Mouse (Mus musculus) forebrain, embryonic 11.5 days (tissue): ENCODE results near the gene Synm. TPM values are rescaled to one million over a fixed set of nuclear protein-coding genes. Genes with fewer than 3 reads are reported as not detected.

Experiments
- ATAC-seq: fragments of 200-750 bp; cut with Nextera tagmentation; replicated peaks from 2 replicates; pipeline ENCODE4 v1.8.0; 2017; ENCODE audit warnings: moderate TSS enrichment; ENCODE audit not compliant: low FRiP score
- DNase-seq: peaks from one replicate; pipeline ENCODE4 v3.0.0-alpha.2; 2017; ENCODE audit warnings: low spot score
- H3K27ac ChIP-seq: fragments of 300-500 bp; sonication (generic); 2 replicates; pipeline ENCODE4 v1.5.1; 2014; ENCODE audit warnings: low read depth, low read length
- H3K27me3 ChIP-seq: fragments of 300-500 bp; sonication (generic); 2 replicates; pipeline ENCODE4 v1.6.1; 2014; ENCODE audit warnings: mild to moderate bottlenecking, low read length, mixed read lengths; ENCODE audit not compliant: control insufficient read depth, insufficient read depth
- H3K36me3 ChIP-seq: fragments of 300-500 bp; sonication (generic); 2 replicates; pipeline ENCODE4 v1.6.1; 2014; ENCODE audit warnings: mild to moderate bottlenecking, low read length, moderate library complexity, mixed read lengths; ENCODE audit not compliant: control insufficient read depth, insufficient read depth
- H3K4me1 ChIP-seq: fragments of 300-500 bp; sonication (generic); replicated peaks from 2 replicates; pipeline ENCODE4 v1.6.1; 2014; ENCODE audit warnings: low read length, mixed read lengths; ENCODE audit not compliant: control insufficient read depth, insufficient read depth
- H3K4me2 ChIP-seq: fragments of 300-500 bp; sonication (generic); 2 replicates; pipeline ENCODE4 v1.6.1; 2014; ENCODE audit warnings: low read depth, mild to moderate bottlenecking, low read length, moderate library complexity, mixed read lengths; ENCODE audit not compliant: severe bottlenecking
- H3K4me3 ChIP-seq: fragments of 300-500 bp; sonication (generic); 2 replicates; pipeline ENCODE4 v1.5.1; 2014; ENCODE audit warnings: low read depth, low read length
- H3K9ac ChIP-seq: fragments of 300-500 bp; sonication (generic); 2 replicates; pipeline ENCODE4 v1.6.1; 2014; ENCODE audit warnings: low read length
- H3K9me3 ChIP-seq: fragments of 300-500 bp; sonication (generic); 2 replicates; pipeline ENCODE4 v1.6.1; 2016; ENCODE audit warnings: low read length, mixed read lengths; ENCODE audit not compliant: control insufficient read depth
- WGBS: fragments of 180-500 bp; shearing (Covaris S2); extraction: QIAGEN DNeasy Blood & Tissue Kit; methylation state at CpG from one replicate; pipeline ENCODE4 v1.1.7; 2014; 5-methylcytosine and 5-hydroxymethylcytosine counted together
- polyA plus RNA-seq: library from polyadenylated mRNA; unstranded; fragments of >200 nt; fragmentation: Nextera tagmentation; extraction: Ambion mirVana; gene quantifications from 2 replicates; pipeline ENCODE4 v1.2.1, GENCODE M21; 2014

Gene Synm
- 1.1 and 1.3 TPM in 2 replicates for polyA plus RNA-seq

GRCm38 (mm10) chr7:67759629-67759995 lies at the start of gene Synm:
Gene Synm, minus strand, starts transcription at chr7:67759742.
- Histone ChIP-seq H3K9me3 (no peaks in the 10 kb centered on the region), H3K4me3 (peak within 1 kb of the TSS; percentile 49), H3K4me1 (peaks cover 13% of the 10 kb centered on the region; the same call in 1 of the 2 replicates), H3K9ac (peak within 1 kb of the TSS; percentile 52), H3K27me3 (peaks cover 12% of the 10 kb centered on the region), H3K36me3 (no peaks in the 10 kb centered on the region), H3K4me2 (peak within 1 kb of the TSS; percentile 99), H3K27ac (no peak within 1 kb of the TSS)
- WGBS = under 1% methylated on average over 37 of the region's 37 CpGs
- ATAC-seq (peak; percentile 95), DNase-seq (peak; percentile 96)

DNA sequence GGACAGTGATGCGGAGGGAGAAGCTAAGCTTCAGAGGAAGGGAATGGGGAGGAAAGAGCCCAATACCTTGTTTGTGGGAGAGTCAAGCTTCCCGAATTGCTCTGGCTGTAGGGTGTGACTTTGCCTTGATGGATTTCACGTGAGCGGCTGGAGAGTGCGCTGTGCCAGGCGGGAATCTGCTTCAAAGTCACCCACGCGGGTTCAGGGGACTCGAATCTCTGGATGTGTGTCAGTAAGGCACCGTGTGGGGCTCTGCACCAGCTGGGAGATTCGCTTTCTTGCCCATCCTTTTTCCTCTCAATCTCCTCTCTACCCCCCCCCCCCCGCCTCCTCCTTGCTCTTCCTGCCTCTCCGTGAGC lies 44.3 kb upstream of the Synm start:
- no peaks in the 10 kb centered on the region for H3K9me3 ChIP-seq
- ATAC-seq (peak; percentile 19; the same call in 1 of the 2 replicates), DNase-seq (no peak)
- 12% methylated on average over 12 of the region's 13 CpGs for WGBS
- no peaks in the 10 kb centered on the region for H3K36me3 ChIP-seq
- peak overlapping the region; percentile 75 for H3K4me2 ChIP-seq
- peak overlapping the region; percentile 27 for H3K4me3 ChIP-seq
- H3K27me3 ChIP-seq = 0 out of 2 replicates have a peak, but pooled peaks cover 2% of the 10 kb centered on the region
- no peaks in the 10 kb centered on the region for H3K4me1 ChIP-seq
- peak overlapping the region; percentile 39 for H3K9ac ChIP-seq
- no peak overlapping the region for H3K27ac ChIP-seq

DNA sequence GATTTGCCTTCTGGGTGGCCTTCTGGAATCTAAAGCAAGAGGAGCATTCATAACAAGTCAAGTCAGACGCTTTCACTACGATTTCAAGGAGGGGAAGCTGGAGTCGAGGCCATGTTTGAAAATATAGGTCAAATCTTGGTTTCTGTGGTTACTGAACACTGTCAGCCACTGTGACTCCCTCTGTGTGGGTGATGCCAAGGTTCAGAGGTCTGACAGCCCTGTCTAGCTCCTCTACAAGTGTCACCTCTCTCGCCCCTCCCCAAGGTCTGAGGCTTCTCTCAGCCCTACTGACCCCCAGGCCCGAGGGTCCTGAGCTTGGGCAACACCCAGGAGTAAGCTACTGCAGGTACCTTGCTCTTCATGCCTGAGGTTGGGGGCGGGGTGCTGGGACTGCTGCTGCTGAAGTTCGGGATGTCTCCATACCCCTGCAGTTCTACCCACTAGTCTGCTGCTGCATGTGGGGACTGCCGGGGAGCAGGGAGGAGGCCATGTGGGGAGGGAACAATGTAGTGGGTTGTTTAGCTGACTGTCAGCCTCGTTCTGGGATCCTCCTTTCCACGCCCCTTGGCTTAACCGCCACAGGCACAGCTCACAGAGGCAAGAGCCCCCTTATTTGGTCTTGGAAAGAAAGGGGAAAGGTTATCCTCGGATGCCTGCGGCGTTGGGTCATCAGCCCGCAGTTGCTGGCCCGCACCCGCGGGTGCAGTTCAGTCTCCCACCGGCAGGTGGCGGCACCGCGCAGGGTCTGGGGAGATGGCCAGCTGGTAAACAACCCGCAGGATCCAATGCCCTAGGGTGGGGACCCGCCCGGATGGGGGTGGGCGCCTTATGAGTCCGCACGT lies 43.7 kb upstream of the Synm start:
- DNase-seq (peak; percentile 93), ATAC-seq (peak; percentile 79)
- H3K4me3 ChIP-seq = peak overlapping the region; percentile 27
- H3K9ac ChIP-seq = peak overlapping the region; percentile 39; the same call in 1 of the 2 replicates
- 16% methylated on average over 28 of the region's 28 CpGs for WGBS
- H3K27ac ChIP-seq = no peak overlapping the region
- H3K27me3 ChIP-seq = 0 out of 2 replicates have a peak, but pooled peaks cover 2% of the 10 kb centered on the region
- H3K4me2 ChIP-seq = peak overlapping the region; percentile 75
- H3K9me3 ChIP-seq = no peaks in the 10 kb centered on the region
- no peaks in the 10 kb centered on the region for H3K4me1 ChIP-seq
- no peaks in the 10 kb centered on the region for H3K36me3 ChIP-seq

GRCm38 (mm10) chr7:67801022-67801421 lies 41.5 kb upstream of the Synm start:
- Histone ChIP-seq H3K36me3 (no peaks in the 10 kb centered on the region), H3K4me2 (no peak overlapping the region), H3K27me3 (0 out of 2 replicates have a peak, but pooled peaks cover 2% of the 10 kb centered on the region), H3K9ac (no peak overlapping the region), H3K27ac (no peak overlapping the region), H3K4me1 (no peaks in the 10 kb centered on the region), H3K9me3 (no peaks in the 10 kb centered on the region), H3K4me3 (no peak overlapping the region)
- WGBS = 65% methylated on average over 4 of the region's 4 CpGs
- DNase-seq = no peak
- no peak for ATAC-seq

DNA sequence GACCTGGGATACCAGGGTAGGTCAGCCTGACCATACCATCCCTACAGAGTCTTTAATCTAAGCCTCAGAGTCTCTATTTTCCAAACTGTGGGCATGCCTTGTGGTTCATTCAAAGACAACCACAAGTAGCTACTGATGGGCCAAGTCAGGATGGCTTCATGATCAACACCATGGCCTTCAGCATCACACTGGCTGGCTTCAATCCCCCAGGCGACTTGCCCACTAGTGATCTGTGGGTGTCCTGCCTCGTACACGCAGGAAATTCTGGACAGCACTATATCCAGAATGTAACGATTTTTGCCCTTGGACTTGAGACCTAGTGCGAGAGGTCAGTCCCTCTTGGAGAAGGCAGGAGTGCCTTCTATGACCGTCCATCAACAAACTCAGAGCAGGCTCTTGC lies 41.0 kb upstream of the Synm start:
- H3K4me2 ChIP-seq = no peak overlapping the region
- WGBS = 86% methylated on average over 6 of the region's 6 CpGs

GRCm38 (mm10) chr7:67798476-67798875 lies 38.9 kb upstream of the Synm start:
- Histone ChIP-seq H3K4me1 (no peaks in the 10 kb centered on the region), H3K4me2 (no peak overlapping the region), H3K4me3 (no peak overlapping the region), H3K36me3 (no peaks in the 10 kb centered on the region), H3K27ac (no peak overlapping the region), H3K27me3 (0 out of 2 replicates have a peak, but pooled peaks cover 2% of the 10 kb centered on the region), H3K9ac (no peak overlapping the region), H3K9me3 (no peaks in the 10 kb centered on the region)
- ATAC-seq = no peak
- DNase-seq = peak; percentile 22
- WGBS = 85% methylated on average over 4 of the region's 4 CpGs

More for the DNA sequence above, 41.0 kb upstream of the Synm start:
- H3K9me3 ChIP-seq = no peaks in the 10 kb centered on the region
- DNase-seq = no peak
- H3K9ac ChIP-seq = no peak overlapping the region
- 0 out of 2 replicates have a peak, but pooled peaks cover 2% of the 10 kb centered on the region for H3K27me3 ChIP-seq
- no peaks in the 10 kb centered on the region for H3K36me3 ChIP-seq
- no peak for ATAC-seq
- no peak overlapping the region for H3K27ac ChIP-seq
- no peak overlapping the region for H3K4me3 ChIP-seq
- H3K4me1 ChIP-seq = no peaks in the 10 kb centered on the region

DNA sequence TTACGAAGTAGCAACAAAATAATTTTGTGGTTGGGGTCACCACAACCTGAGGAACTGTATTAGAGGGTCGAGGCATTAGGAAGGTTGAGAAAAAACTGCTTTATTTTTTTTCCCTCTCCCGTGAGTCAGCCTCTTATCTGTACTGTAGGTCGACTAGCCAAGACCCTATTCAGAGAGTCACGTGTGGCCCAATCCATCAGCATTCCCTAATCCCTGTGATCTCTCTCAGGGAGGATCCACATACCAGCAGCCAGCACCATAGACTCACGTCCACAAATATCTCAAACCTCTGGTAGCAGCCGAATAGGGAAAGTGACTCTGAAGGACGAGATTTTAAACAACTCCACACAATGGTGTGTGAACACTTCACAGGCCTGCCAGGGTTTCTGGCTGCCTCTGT lies 37.5 kb upstream of the Synm start:
- no peak overlapping the region for H3K4me2 ChIP-seq
- WGBS = 45% methylated on average over 8 of the region's 8 CpGs
- no peaks in the 10 kb centered on the region for H3K4me1 ChIP-seq
- no peak overlapping the region for H3K27ac ChIP-seq
- no peaks in the 10 kb centered on the region for H3K27me3 ChIP-seq
- no peaks in the 10 kb centered on the region for H3K9me3 ChIP-seq
- DNase-seq (peak; percentile 33), ATAC-seq (no peak)
- no peak overlapping the region for H3K9ac ChIP-seq
- H3K36me3 ChIP-seq = no peaks in the 10 kb centered on the region
- no peak overlapping the region for H3K4me3 ChIP-seq

DNA sequence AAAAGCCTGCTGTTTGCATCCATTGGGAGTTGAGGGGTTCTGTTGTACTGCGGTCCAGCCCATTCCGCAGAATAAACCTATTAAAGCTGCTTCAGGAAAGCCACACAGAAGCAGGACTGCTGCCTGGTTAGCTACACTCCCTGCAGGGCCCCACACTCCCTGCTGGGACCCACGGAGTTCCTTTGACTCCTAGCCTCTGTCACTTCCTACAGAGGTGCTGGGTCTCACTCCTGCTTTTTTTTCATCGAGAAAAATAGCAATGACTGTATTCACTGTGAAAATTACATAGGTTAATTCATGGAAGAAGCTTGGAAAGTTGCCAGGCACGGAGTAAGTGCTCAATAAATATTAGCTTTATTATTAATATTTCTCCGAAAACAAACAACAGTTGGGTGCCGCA lies 33.9 kb upstream of the Synm start:
- no peaks in the 10 kb centered on the region for H3K9me3 ChIP-seq
- no peak overlapping the region for H3K27ac ChIP-seq
- H3K9ac ChIP-seq = no peak overlapping the region
- WGBS = 72% methylated on average over 7 of the region's 7 CpGs
- DNase-seq = peak; percentile 16
- H3K4me2 ChIP-seq = no peak overlapping the region
- H3K27me3 ChIP-seq = no peaks in the 10 kb centered on the region
- H3K4me3 ChIP-seq = no peak overlapping the region
- H3K36me3 ChIP-seq = no peaks in the 10 kb centered on the region
- no peak for ATAC-seq
- no peaks in the 10 kb centered on the region for H3K4me1 ChIP-seq
